9 mouse cellular contexts compared by ENCODE assay signal in the genomic region with DNA sequence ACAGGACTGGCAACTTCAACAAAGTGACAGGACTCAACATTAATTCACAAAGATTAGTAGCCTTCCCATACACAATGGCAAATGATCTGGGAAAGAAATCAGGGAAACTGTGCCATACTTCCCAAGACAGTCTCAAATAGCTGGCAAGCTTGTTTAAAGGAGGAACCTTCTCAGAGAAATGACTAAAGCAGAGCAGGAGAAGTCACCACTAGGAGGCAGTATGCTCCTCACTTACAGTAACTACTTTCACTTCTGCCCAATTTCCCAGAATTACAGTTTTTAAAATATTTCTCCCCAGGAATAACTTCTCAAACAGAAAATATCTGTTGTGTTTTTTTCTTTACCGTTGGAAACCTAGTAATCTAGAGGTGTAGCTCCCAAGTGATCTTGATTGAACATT. TPM values are rescaled to one million over a fixed set of nuclear protein-coding genes. Genes with fewer than 3 reads are reported as not detected.
DNase-seq lines count a peak whose midpoint lies in the region; ATAC-seq and TF ChIP-seq lines count a peak whose summit lies in the region.
"Had no signal": no experiment of that assay in that cellular context is flagged by ENCODE, and none has a peak within 500 bp of the region (broad histone marks: within the 10 kb centered on the region; RNA-seq: fewer than 3 reads in every experiment).

No protein-coding gene starts in this region.

- H3K9ac ChIP-seq in limb, embryonic 14.5 days (ENCODE audit: low read depth, low read length, severe bottlenecking), result no peak overlapping the region
- H3K9ac ChIP-seq in heart, postnatal 0 days (replicated peaks; ENCODE audit: low read depth, low read length), result no peak overlapping the region
- H3K9ac ChIP-seq: midbrain, embryonic 12.5 days had no signal

- no peaks in the 10 kb centered on the region for H3K27me3 ChIP-seq in limb, embryonic 14.5 days (ENCODE audit: control insufficient read depth, insufficient read depth, low read length)
- H3K27me3 ChIP-seq in limb, embryonic 10.5 days (ENCODE audit: low read depth, poor library complexity, severe bottlenecking), result no peaks in the 10 kb centered on the region
- H3K27me3 ChIP-seq in heart, postnatal 0 days (ENCODE audit: control insufficient read depth, insufficient read depth, low read length), result no peaks in the 10 kb centered on the region
- H3K27me3 ChIP-seq: midbrain, embryonic 12.5 days had no signal

- no peaks in the 10 kb centered on the region for H3K4me1 ChIP-seq in limb, embryonic 14.5 days (ENCODE audit: control insufficient read depth, insufficient read depth, low read length)
- peaks cover 4% of the 10 kb centered on the region; the same call in 1 of the 2 replicates for H3K4me1 ChIP-seq in limb, embryonic 10.5 days
- no peaks in the 10 kb centered on the region for H3K4me1 ChIP-seq in heart, postnatal 0 days (ENCODE audit: control insufficient read depth, insufficient read depth)
- H3K4me1 ChIP-seq: midbrain, embryonic 12.5 days had no signal

- H3K9me3 ChIP-seq in limb, embryonic 14.5 days (ENCODE audit: control insufficient read depth, low read length), result no peaks in the 10 kb centered on the region
- no peaks in the 10 kb centered on the region for H3K9me3 ChIP-seq in limb, embryonic 10.5 days (replicated peaks)
- no peaks in the 10 kb centered on the region for H3K9me3 ChIP-seq in heart, postnatal 0 days (replicated peaks; ENCODE audit: control insufficient read depth, low read length)
- H3K9me3 ChIP-seq: midbrain, embryonic 12.5 days had no signal

- no peak for TF ChIP-seq EP300 in heart, postnatal 0 days (IDR thresholded peaks at IDR 0.05; ENCODE audit: low read depth)

- no peak for TF ChIP-seq POLR2A in limb, embryonic 14.5 days (IDR thresholded peaks at IDR 0.05; ENCODE audit: borderline replicate concordance, extremely low read depth, insufficient read depth, insufficient read length)

- no peak for ATAC-seq in limb, embryonic 14.5 days (ENCODE audit: low FRiP score, low read depth)
- ATAC-seq in heart, postnatal 0 days (ENCODE audit: insufficient read depth, low read depth), result no peak

- no peak overlapping the region for H3K4me3 ChIP-seq in limb, embryonic 14.5 days (replicated peaks; ENCODE audit: low read length)
- no peak overlapping the region for H3K4me3 ChIP-seq in limb, embryonic 10.5 days
- no peak overlapping the region for H3K4me3 ChIP-seq in heart, postnatal 0 days (ENCODE audit: low read depth, low read length)
- H3K4me3 ChIP-seq: midbrain, embryonic 12.5 days had no signal

- peak; percentile 55 for TF ChIP-seq CTCF in heart, postnatal 0 days (IDR thresholded peaks at IDR 0.05; ENCODE audit: low read depth)

- no peaks in the 10 kb centered on the region for H3K36me3 ChIP-seq in limb, embryonic 14.5 days (ENCODE audit: control insufficient read depth, insufficient read depth, low read length)
- no peaks in the 10 kb centered on the region for H3K36me3 ChIP-seq in limb, embryonic 10.5 days
- no peaks in the 10 kb centered on the region for H3K36me3 ChIP-seq in heart, postnatal 0 days (replicated peaks; ENCODE audit: control insufficient read depth, insufficient read depth, low read length)
- H3K36me3 ChIP-seq: midbrain, embryonic 12.5 days had no signal

- DNase-seq in cerebellum, adult 11 months, result peak; percentile 1
- no peak for DNase-seq in cerebellum, adult 11-12 months
- peak; percentile 36 for DNase-seq in limb, embryonic 14.5 days (ENCODE audit: low spot score)
- no peak for DNase-seq in limb, embryonic 10.5 days (ENCODE audit: low spot score)
- DNase-seq in WW6 (ENCODE audit: low read depth, low spot score), result peak; percentile 20
- peak; percentile 64 for DNase-seq in heart, postnatal 0 days (ENCODE audit: low spot score)
- peak; percentile 41 for DNase-seq in mesoderm, embryonic 11.5 days (ENCODE audit: low read depth, low spot score)
- no peak for DNase-seq in urinary bladder, adult 2 months (ENCODE audit: low spot score)

- H3K27ac ChIP-seq in limb, embryonic 14.5 days (replicated peaks; ENCODE audit: low read depth, low read length), result no peak overlapping the region
- H3K27ac ChIP-seq in limb, embryonic 10.5 days, result no peak overlapping the region
- no peak overlapping the region for H3K27ac ChIP-seq in heart, postnatal 0 days (ENCODE audit: low read depth)
- H3K27ac ChIP-seq: midbrain, embryonic 12.5 days had no signal

- H3K4me2 ChIP-seq in limb, embryonic 14.5 days (replicated peaks; ENCODE audit: low read depth, low read length, severe bottlenecking), result no peak overlapping the region
- H3K4me2 ChIP-seq in heart, postnatal 0 days (ENCODE audit: low read depth, low read length), result no peak overlapping the region
- H3K4me2 ChIP-seq: midbrain, embryonic 12.5 days had no signal

- 48% methylated on average over 1 of the region's 1 CpGs for WGBS in limb, embryonic 14.5 days
- WGBS in limb, embryonic 10.5 days, result 52% methylated on average over 1 of the region's 1 CpGs
- 26% methylated on average over 1 of the region's 1 CpGs for WGBS in heart, postnatal 0 days

RNA-seq across cellular contexts. Expression of a gene that starts 4.2 kb away (rescaled TPM):
- 0.77 and 0.89 TPM in 2 replicates for polyA plus RNA-seq in limb, embryonic 14.5 days (2012; rRNA removed)
- polyA plus RNA-seq in limb, embryonic 14.5 days (2014; fragmentation: Nextera tagmentation; extraction: Ambion mirVana), result 0.50 and 0.68 TPM in 2 replicates
- 0.14 and 0.23 TPM in 2 replicates for polyA plus RNA-seq in limb, embryonic 10.5 days (2016; fragmentation: Nextera tagmentation; extraction: Ambion mirVana)
- 0.04 TPM in 1 of 2 replicates, not detected in the other for total RNA-seq in heart, postnatal 0 days (2014; rRNA removed; ENCODE audit: low replicate concordance)
- polyA plus RNA-seq in heart, postnatal 0 days (2015; fragmentation: Nextera tagmentation; extraction: Ambion mirVana), result 0.31 and 0.52 TPM in 2 replicates
- polyA plus RNA-seq in urinary bladder, adult 2 months (2012; rRNA removed), result 1.8 and 2.1 TPM in 2 replicates

Comparison
In these comparisons a context has a peak if more than half of its experiments do, and no peak if none do; other contexts are left out.
1. DNase-seq: peak in cerebellum, adult 11 months (single experiment), limb, embryonic 14.5 days (single experiment), WW6 (single experiment), heart, postnatal 0 days (single experiment) and mesoderm, embryonic 11.5 days (single experiment); none in cerebellum, adult 11-12 months (single experiment), limb, embryonic 10.5 days (single experiment) and urinary bladder, adult 2 months (single experiment).